Mouse (Mus musculus) spleen, adult 2 months (tissue): ENCODE measurements around the gene Hoga1.

Experiments
- CTCF ChIP-seq: fragments of 200-500 bp; IDR thresholded peaks from 2 replicates; pipeline ENCODE4 v1.5.1; 2011; ENCODE audit warnings: mild to moderate bottlenecking, inconsistent platforms; ENCODE audit not compliant: insufficient read depth, insufficient read length, insufficient replicate concordance; ENCODE audit errors: extremely low read depth
- POLR2A ChIP-seq: fragments of 200-500 bp; IDR thresholded peaks from 2 replicates; pipeline ENCODE4 v1.6.1; 2011; ENCODE audit warnings: low read depth, low read length, inconsistent platforms

GRCm38 (mm10) chr19:42075992-42076391, 30.6 kb downstream of the Hoga1 start:
- no peak for TF ChIP-seq CTCF
- TF ChIP-seq POLR2A, result no peak
